Mouse (Mus musculus) heart, embryonic 14.5 days (tissue): ENCODE measurements around the gene Abcd1. TPM values are rescaled to one million over a fixed set of nuclear protein-coding genes. Genes with fewer than 3 reads are reported as not detected.
"Not testable (repeated sequence)": the region's sequence is repeated elsewhere in the genome, so short reads cannot be mapped to it uniquely, and the experiment has no call there.

Experiments
- ATAC-seq: fragments of 200-750 bp; cut with Nextera tagmentation; 2 replicates; pipeline ENCODE4 v1.8.0; 2017; ENCODE audit warnings: low read depth, moderate TSS enrichment; ENCODE audit not compliant: insufficient number of reproducible peaks, insufficient read depth, low FRiP score
- H3K27ac ChIP-seq, 2 experiments: fragments of 200-500 bp in 1 of 2; fragments of 300-500 bp in 1 of 2; sonication (generic) in 1 of 2; replicated peaks in 1 of 2; 2 replicates each; pipeline ENCODE4 v1.5.1; 2012 to 2014; ENCODE audit warnings: low read depth in 2 of 2, low read length in 2 of 2, control low read depth in 1 of 2, mild to moderate bottlenecking in 1 of 2, mixed read lengths in 1 of 2; ENCODE audit not compliant: control insufficient read depth in 1 of 2, insufficient read depth in 1 of 2
- H3K27me3 ChIP-seq: fragments of 300-500 bp; sonication (generic); 2 replicates; pipeline ENCODE4 v1.6.1; 2014; ENCODE audit warnings: mild to moderate bottlenecking, low read length, control low read depth; ENCODE audit not compliant: control insufficient read depth, insufficient read depth
- H3K36me3 ChIP-seq: fragments of 300-500 bp; sonication (generic); 2 replicates; pipeline ENCODE4 v1.6.1; 2014; ENCODE audit warnings: mild to moderate bottlenecking, control low read depth, low read length, mixed read lengths; ENCODE audit not compliant: control insufficient read depth, insufficient read depth
- H3K4me1 ChIP-seq, 2 experiments: fragments of 200-500 bp in 1 of 2; fragments of 300-500 bp in 1 of 2; sonication (generic) in 1 of 2; 2 replicates each; pipeline ENCODE4 v1.6.1; 2012 to 2014; ENCODE audit warnings: low read length in 2 of 2, control low read depth in 1 of 2, mixed read lengths in 1 of 2; ENCODE audit not compliant: control insufficient read depth in 2 of 2, insufficient read depth in 2 of 2
- H3K4me2 ChIP-seq: fragments of 300-500 bp; sonication (generic); 2 replicates; pipeline ENCODE4 v1.6.1; 2014; ENCODE audit warnings: mild to moderate bottlenecking, low read length
- H3K4me3 ChIP-seq, 2 experiments: fragments of 200-500 bp in 1 of 2; fragments of 300-500 bp in 1 of 2; sonication (generic) in 1 of 2; 2 replicates each; pipeline ENCODE4 v1.5.1; 2012 to 2014; ENCODE audit warnings: low read length in 2 of 2, mild to moderate bottlenecking in 2 of 2, control low read depth in 1 of 2, low read depth in 1 of 2, moderate library complexity in 1 of 2; ENCODE audit not compliant: control insufficient read depth in 1 of 2, insufficient read depth in 1 of 2
- H3K9ac ChIP-seq: fragments of 300-500 bp; sonication (generic); 2 replicates; pipeline ENCODE4 v1.6.1; 2014; ENCODE audit warnings: mild to moderate bottlenecking, low read length
- H3K9me3 ChIP-seq: fragments of 300-500 bp; sonication (generic); 2 replicates; pipeline ENCODE4 v1.6.1; 2016; ENCODE audit warnings: low read length, control low read depth; ENCODE audit not compliant: control insufficient read depth
- WGBS: fragments of 180-500 bp; shearing (Covaris S2); extraction: QIAGEN DNeasy Blood & Tissue Kit; methylation state at CpG from one replicate; pipeline ENCODE4 v1.1.7; 2014; 5-methylcytosine and 5-hydroxymethylcytosine counted together
- polyA plus RNA-seq: library from polyadenylated mRNA; unstranded; fragments of >200 nt; fragmentation: Nextera tagmentation; extraction: Ambion mirVana; gene quantifications from 2 replicates; pipeline ENCODE4 v1.2.1, GENCODE M21; 2014

Gene Abcd1
- polyA plus RNA-seq, 1 experiment from 2014 or later, result 12.2 TPM

DNA sequence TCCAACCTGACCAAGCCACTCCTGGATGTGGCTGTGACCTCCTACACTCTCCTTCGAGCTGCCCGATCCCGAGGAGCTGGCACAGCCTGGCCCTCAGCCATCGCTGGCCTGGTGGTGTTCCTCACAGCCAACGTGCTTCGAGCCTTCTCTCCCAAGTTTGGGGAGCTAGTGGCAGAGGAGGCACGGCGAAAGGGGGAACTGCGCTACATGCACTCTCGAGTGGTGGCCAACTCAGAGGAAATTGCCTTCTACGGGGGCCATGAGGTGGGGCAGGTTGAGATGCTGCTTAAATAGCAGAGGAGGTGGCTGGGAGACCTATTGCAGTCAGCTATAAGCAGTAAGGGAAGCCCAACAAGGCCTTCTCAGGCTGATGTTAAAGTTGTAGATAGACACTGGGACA is 1.3 kb downstream of the Abcd1 start:
- Histone ChIP-seq H3K27ac (0 out of 4 replicates have a peak overlapping the region, but pooled peaks of 1 of the 2 experiments have one; percentile 11), H3K36me3 (peaks cover 8% of the 10 kb centered on the region; the same call in 1 of the 2 replicates), H3K27me3 (no peaks in the 10 kb centered on the region), H3K4me3 (peak overlapping the region in 1 of 2 experiments; percentile 54; a peak in 3 of 4 replicates), H3K9me3 (no peaks in the 10 kb centered on the region), H3K9ac (peak overlapping the region; percentile 79), H3K4me1 (peaks cover 19 to 29% of the 10 kb centered on the region in 2 experiments), H3K4me2 (peak overlapping the region; percentile 74)
- no peak for ATAC-seq
- WGBS, result 67% methylated on average over 11 of the region's 11 CpGs

DNA sequence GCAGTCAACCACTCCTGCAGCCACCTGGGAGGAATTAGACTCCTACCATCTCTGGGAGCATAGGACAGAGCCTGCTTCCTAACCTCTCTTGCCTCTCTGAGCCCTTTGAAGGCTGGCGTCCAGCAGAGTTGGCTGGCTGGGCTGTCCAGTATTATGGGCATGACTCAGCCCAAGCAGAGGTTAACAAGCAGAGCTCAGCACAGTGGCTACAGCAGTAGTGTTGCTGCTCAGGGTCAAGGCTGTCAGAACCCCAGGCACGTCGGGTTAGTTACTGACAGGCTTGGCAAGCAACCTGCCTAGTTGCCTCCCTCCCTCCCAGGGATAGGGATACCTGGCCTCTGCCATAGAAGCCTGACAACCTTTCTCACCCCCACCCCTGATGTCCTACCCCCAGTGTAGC is 1.9 kb downstream of the Abcd1 start:
- H3K9me3 ChIP-seq, result no peaks in the 10 kb centered on the region
- no peak overlapping the region for H3K4me3 ChIP-seq
- peaks cover 19 to 29% of the 10 kb centered on the region in 2 experiments for H3K4me1 ChIP-seq
- peak overlapping the region in 1 of 2 experiments; percentile 61; a peak in 2 of 4 replicates for H3K27ac ChIP-seq
- H3K36me3 ChIP-seq, result peaks cover 6% of the 10 kb centered on the region; the same call in 1 of the 2 replicates
- no peak overlapping the region for H3K9ac ChIP-seq
- no peak for ATAC-seq
- H3K4me2 ChIP-seq, result peak overlapping the region; percentile 74
- H3K27me3 ChIP-seq, result no peaks in the 10 kb centered on the region
- 66% methylated on average over 3 of the region's 3 CpGs for WGBS

DNA sequence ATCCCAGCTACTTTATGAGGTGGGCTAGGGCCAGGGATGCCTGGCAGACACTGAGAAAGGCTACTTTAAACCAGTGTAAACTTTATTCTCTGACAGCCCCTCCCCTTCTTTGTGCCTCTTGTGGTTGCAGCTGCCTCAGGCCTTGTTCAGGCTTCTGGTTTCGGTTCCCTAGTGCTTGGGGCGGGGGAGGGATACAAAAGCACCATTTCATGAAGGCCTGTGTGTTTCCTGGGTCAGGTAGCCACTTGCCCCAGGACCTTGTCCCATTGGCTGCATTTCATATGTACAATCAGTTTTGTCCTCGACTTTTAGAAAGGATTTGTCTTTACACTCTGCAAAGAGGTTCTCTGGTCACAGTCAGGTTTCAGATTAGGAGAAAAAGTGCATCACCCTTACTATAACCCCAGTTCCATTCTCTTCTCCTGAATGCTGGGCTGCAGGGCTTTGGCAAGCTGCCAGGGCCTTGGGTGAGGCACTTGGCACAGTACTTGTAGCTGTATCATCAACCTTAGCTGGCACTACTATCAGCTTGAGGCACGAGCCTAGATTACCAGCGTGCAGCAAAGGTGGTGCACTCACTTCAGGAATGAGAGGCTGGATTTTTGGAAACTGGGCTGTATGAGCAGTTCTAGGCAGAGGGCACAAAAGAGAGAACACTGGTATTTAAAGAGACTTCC is 2.4 kb downstream of the Abcd1 start:
- H3K4me2 ChIP-seq, result peak overlapping the region; percentile 74
- peak overlapping the region; percentile 45 to 61 for H3K27ac ChIP-seq
- no peak overlapping the region for H3K4me3 ChIP-seq
- ATAC-seq, result no peak
- H3K27me3 ChIP-seq, result no peaks in the 10 kb centered on the region
- H3K9ac ChIP-seq, result no peak overlapping the region
- peaks cover 19 to 29% of the 10 kb centered on the region in 2 experiments for H3K4me1 ChIP-seq
- WGBS, result 35% methylated on average over 5 of the region's 5 CpGs
- H3K9me3 ChIP-seq, result no peaks in the 10 kb centered on the region
- H3K36me3 ChIP-seq, result peaks cover 6% of the 10 kb centered on the region; the same call in 1 of the 2 replicates

DNA sequence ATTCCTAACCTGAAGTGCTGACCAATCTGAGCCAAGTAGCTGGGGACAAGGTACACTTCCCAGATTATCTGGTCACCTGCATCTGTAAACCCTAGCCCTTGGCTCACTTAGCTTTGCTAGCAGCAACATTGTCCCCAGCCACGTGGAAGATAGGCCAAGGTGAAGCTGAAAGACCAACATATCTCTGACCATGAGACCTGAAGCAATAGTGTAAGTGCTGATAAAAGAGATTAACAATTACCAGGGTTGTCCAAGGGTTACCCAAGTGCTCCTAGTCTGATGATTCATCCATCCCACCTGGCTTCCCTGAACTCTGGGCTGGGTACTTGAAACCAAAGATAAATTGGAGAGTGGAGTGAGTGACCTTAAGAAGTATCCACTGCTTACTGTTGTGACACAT is 14.5 kb downstream of the Abcd1 start:
- H3K36me3 ChIP-seq, result 0 out of 2 replicates have a peak, but pooled peaks cover 33% of the 10 kb centered on the region
- ATAC-seq, result no peak
- no peak overlapping the region for H3K4me3 ChIP-seq
- no peak overlapping the region for H3K27ac ChIP-seq
- no peak overlapping the region for H3K9ac ChIP-seq
- H3K27me3 ChIP-seq, result no peaks in the 10 kb centered on the region
- no peak overlapping the region for H3K4me2 ChIP-seq
- WGBS, result 43% methylated on average over 1 of the region's 1 CpGs
- H3K9me3 ChIP-seq, result no peaks in the 10 kb centered on the region
- no peaks in the 10 kb centered on the region for H3K4me1 ChIP-seq

DNA sequence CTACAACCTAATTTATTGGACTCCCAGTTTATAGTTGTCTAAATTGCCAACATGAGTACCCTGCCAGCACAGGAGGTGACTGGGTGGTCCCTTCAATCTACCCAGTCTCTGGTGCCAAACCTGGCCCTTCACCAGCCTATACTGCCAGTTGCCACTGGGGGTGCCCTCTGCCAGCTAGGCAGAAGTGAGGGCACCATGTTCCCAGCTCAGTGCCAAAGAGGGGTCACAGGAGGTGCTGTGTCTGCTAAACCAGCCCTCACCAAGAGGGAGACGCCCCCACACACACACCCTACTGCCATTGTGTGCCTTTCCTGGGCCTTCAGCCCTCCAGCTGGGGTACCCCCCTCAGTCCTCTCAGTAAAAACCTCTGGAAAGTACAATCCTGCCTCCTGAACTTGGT is 21.8 kb downstream of the Abcd1 start:
- no peaks in the 10 kb centered on the region for H3K9me3 ChIP-seq
- H3K4me2 ChIP-seq, result no peak overlapping the region
- H3K4me3 ChIP-seq, result no peak overlapping the region
- H3K27ac ChIP-seq, result no peak overlapping the region
- ATAC-seq, result no peak
- H3K36me3 ChIP-seq, result 0 out of 2 replicates have a peak, but pooled peaks cover 3% of the 10 kb centered on the region
- H3K9ac ChIP-seq, result no peak overlapping the region
- H3K4me1 ChIP-seq, result no peaks in the 10 kb centered on the region
- no peaks in the 10 kb centered on the region for H3K27me3 ChIP-seq
- WGBS, result 50% methylated on average over 1 of the region's 1 CpGs

DNA sequence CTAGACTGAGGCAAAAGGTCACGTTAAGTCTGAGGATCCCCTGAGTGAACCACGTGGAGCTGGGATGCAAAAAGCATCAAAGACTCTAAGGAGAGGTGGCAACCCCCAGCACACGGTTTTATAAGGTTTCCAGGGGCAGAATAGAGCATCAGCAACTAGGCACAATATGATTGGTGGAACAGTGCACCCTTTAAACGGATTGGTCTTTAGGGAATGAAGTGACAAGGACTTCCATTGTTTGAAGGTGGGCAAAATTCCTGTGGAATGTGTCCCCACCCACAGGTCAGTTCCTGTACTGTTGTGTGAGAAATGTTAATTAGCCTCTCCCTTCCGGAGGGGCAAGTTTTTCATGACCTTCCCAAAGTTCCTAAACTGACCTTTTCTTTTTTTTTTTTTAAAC is 22.8 kb downstream of the Abcd1 start:
- whole genome bisulfite sequencing, result 59% methylated on average over 5 of the region's 5 CpGs
- H3K9ac ChIP-seq, result no peak overlapping the region
- H3K36me3 ChIP-seq, result 0 out of 2 replicates have a peak, but pooled peaks cover 3% of the 10 kb centered on the region
- H3K4me2 ChIP-seq, result no peak overlapping the region
- H3K9me3 ChIP-seq, result no peaks in the 10 kb centered on the region
- no peak overlapping the region for H3K4me3 ChIP-seq
- no peaks in the 10 kb centered on the region for H3K4me1 ChIP-seq
- H3K27ac ChIP-seq, result no peak overlapping the region
- no peak for ATAC-seq
- no peaks in the 10 kb centered on the region for H3K27me3 ChIP-seq

DNA sequence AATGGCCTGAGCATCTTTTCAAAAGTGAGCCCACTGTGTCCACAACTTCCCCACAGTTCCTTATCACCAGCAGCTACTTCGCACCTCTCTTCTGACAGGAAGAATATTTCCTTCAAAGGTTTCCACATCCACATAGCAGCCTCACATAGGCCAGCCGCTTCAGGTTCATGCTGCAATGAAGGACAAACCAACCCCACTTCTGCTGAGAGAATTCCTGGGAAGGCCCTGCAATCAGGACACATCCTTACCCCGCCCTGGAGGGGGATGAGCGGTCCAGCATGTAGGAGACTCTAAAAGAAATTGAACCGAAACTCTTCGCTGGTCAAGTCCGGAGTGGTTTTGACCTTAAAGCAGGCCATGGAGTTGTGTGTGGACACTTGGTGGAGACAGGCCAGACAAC is 23.4 kb downstream of the Abcd1 start:
- not testable (repeated sequence) for H3K4me1 ChIP-seq, H3K4me2 ChIP-seq, H3K36me3 ChIP-seq, ATAC-seq, H3K27ac ChIP-seq, H3K9ac ChIP-seq, H3K9me3 ChIP-seq, H3K4me3 ChIP-seq, H3K27me3 ChIP-seq
- WGBS, result 88% methylated on average over 7 of the region's 7 CpGs
